Mouse (Mus musculus) limb, embryonic 13.5 days (tissue): ENCODE data around the gene Pgghg. TPM values are rescaled to one million over a fixed set of nuclear protein-coding genes. Genes with fewer than 3 reads are reported as not detected.

ENCODE experiments used
- ATAC-seq: fragments of 200-750 bp; cut with Nextera tagmentation; 2 replicates; pipeline ENCODE4 v1.8.0; 2017; ENCODE audit warnings: low read depth, moderate number of reproducible peaks, moderate TSS enrichment; ENCODE audit not compliant: low FRiP score
- H3K27ac ChIP-seq: fragments of 300-500 bp; sonication (generic); 2 replicates; pipeline ENCODE4 v1.5.1; 2015; ENCODE audit warnings: inconsistent platforms, mild to moderate bottlenecking, moderate library complexity
- H3K27me3 ChIP-seq: fragments of 300-500 bp; sonication (generic); 2 replicates; pipeline ENCODE4 v1.6.1; 2015; ENCODE audit warnings: mild to moderate bottlenecking, inconsistent platforms
- H3K36me3 ChIP-seq: fragments of 300-500 bp; sonication (generic); 2 replicates; pipeline ENCODE4 v1.6.1; 2015; ENCODE audit warnings: inconsistent platforms, mild to moderate bottlenecking, moderate library complexity
- H3K4me1 ChIP-seq: fragments of 300-500 bp; sonication (generic); 2 replicates; pipeline ENCODE4 v1.6.1; 2015; ENCODE audit warnings: inconsistent platforms
- H3K4me2 ChIP-seq: fragments of 300-500 bp; sonication (generic); replicated peaks from 2 replicates; pipeline ENCODE4 v1.6.1; 2015; ENCODE audit warnings: inconsistent platforms, mild to moderate bottlenecking, moderate library complexity
- H3K4me3 ChIP-seq: fragments of 300-500 bp; sonication (generic); 2 replicates; pipeline ENCODE4 v1.5.1; 2015; ENCODE audit warnings: moderate library complexity, mild to moderate bottlenecking, inconsistent platforms
- H3K9ac ChIP-seq: fragments of 300-500 bp; sonication (generic); 2 replicates; pipeline ENCODE4 v1.6.1; 2015; ENCODE audit warnings: mild to moderate bottlenecking, inconsistent platforms
- H3K9me3 ChIP-seq: fragments of 300-500 bp; sonication (generic); 2 replicates; pipeline ENCODE4 v1.6.1; 2016; ENCODE audit warnings: inconsistent platforms
- WGBS: fragments of 180-500 bp; shearing (Covaris S2); methylation state at CpG from one replicate; pipeline ENCODE4 v1.1.7; 2015; 5-methylcytosine and 5-hydroxymethylcytosine counted together
- polyA plus RNA-seq: library from polyadenylated mRNA; unstranded; fragments of >200 nt; fragmentation: Nextera tagmentation; extraction: Ambion mirVana; gene quantifications from 2 replicates; pipeline ENCODE4 v1.2.1, GENCODE M21; 2015

The Pgghg gene
- polyA plus RNA-seq, 1 experiment from 2014 or later, result 28.0 TPM

GRCm38 (mm10) chr7:140938896-140939295, 2.3 kb upstream of the Pgghg start:
- H3K36me3 ChIP-seq, result peaks cover 7% of the 10 kb centered on the region
- H3K27ac ChIP-seq, result no peak overlapping the region
- no peak for ATAC-seq
- peak overlapping the region; percentile 51; the same call in 1 of the 2 replicates for H3K4me2 ChIP-seq
- peaks cover 42% of the 10 kb centered on the region for H3K4me1 ChIP-seq
- WGBS, result 19% methylated on average over 2 of the region's 2 CpGs
- H3K27me3 ChIP-seq, result peaks cover 9% of the 10 kb centered on the region; the same call in 1 of the 2 replicates
- H3K9ac ChIP-seq, result no peak overlapping the region
- H3K4me3 ChIP-seq, result no peak overlapping the region
- H3K9me3 ChIP-seq, result no peaks in the 10 kb centered on the region

- Histone ChIP-seq H3K27ac (peak overlapping the region; percentile 71; the same call in 1 of the 2 replicates), H3K4me3 (no peak overlapping the region), H3K36me3 (peaks cover 15% of the 10 kb centered on the region), H3K4me2 (peak overlapping the region; percentile 51), H3K9me3 (no peaks in the 10 kb centered on the region), H3K27me3 (peaks cover 9% of the 10 kb centered on the region; the same call in 1 of the 2 replicates), H3K9ac (peak overlapping the region; percentile 52), H3K4me1 (peaks cover 42% of the 10 kb centered on the region)
- peak; percentile 22; the same call in 1 of the 2 replicates for ATAC-seq
- WGBS, result 2% methylated on average over 8 of the region's 8 CpGs
Observed at GRCm38 (mm10) chr7:140939669-140940171, 1.5 kb upstream of the Pgghg start.

GRCm38 (mm10) chr7:140942341-140942740, 1.1 kb downstream of the Pgghg start:
- ATAC-seq, result no peak
- Histone ChIP-seq H3K9ac (peak overlapping the region; percentile 78), H3K4me2 (peak overlapping the region; percentile 80), H3K9me3 (no peaks in the 10 kb centered on the region), H3K27ac (peak overlapping the region; percentile 86), H3K36me3 (peaks cover 41% of the 10 kb centered on the region), H3K4me1 (peaks cover 42% of the 10 kb centered on the region), H3K4me3 (peak overlapping the region; percentile 61), H3K27me3 (no peaks in the 10 kb centered on the region)
- 49% methylated on average over 9 of the region's 9 CpGs for WGBS

GRCm38 (mm10) chr7:140942811-140943210, 1.6 kb downstream of the Pgghg start:
- Histone ChIP-seq H3K9me3 (no peaks in the 10 kb centered on the region), H3K27ac (peak overlapping the region; percentile 86; the same call in 1 of the 2 replicates), H3K4me1 (peaks cover 42% of the 10 kb centered on the region), H3K36me3 (peaks cover 46% of the 10 kb centered on the region), H3K4me3 (no peak overlapping the region), H3K27me3 (no peaks in the 10 kb centered on the region), H3K9ac (peak overlapping the region; percentile 78), H3K4me2 (peak overlapping the region; percentile 80)
- ATAC-seq, result no peak
- WGBS, result 85% methylated on average over 10 of the region's 10 CpGs

DNA sequence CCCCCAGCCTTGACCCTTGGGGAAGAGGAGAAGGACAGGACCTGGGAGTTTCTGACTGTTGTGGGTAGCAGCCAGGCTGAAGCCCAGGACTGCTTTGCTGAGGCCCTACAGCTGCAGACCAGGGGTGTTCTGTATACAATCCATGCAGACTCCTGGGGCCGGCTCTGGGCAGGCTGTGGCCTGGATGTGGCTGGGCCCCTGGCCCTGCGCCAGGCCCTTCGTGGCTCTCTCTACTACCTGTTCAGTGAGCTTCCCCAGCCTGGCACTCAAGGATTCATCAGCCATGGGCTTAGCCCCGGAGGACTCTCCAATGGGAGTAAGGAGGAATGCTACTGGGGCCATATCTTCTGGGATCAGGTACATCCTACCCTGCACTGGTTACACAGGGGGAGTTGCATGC, 2.2 kb downstream of the Pgghg start:
- Histone ChIP-seq H3K27me3 (no peaks in the 10 kb centered on the region), H3K9me3 (no peaks in the 10 kb centered on the region), H3K36me3 (peaks cover 51% of the 10 kb centered on the region), H3K9ac (no peak overlapping the region), H3K27ac (peak overlapping the region; percentile 86; the same call in 1 of the 2 replicates), H3K4me3 (no peak overlapping the region), H3K4me1 (peaks cover 42% of the 10 kb centered on the region), H3K4me2 (no peak overlapping the region)
- no peak for ATAC-seq
- WGBS, result 79% methylated on average over 4 of the region's 4 CpGs

GRCm38 (mm10) chr7:140944236-140944635, 3.0 kb downstream of the Pgghg start:
- Histone ChIP-seq H3K4me1 (peaks cover 37% of the 10 kb centered on the region), H3K27ac (no peak overlapping the region), H3K4me3 (no peak overlapping the region), H3K9ac (no peak overlapping the region), H3K27me3 (no peaks in the 10 kb centered on the region), H3K36me3 (peaks cover 60% of the 10 kb centered on the region), H3K9me3 (no peaks in the 10 kb centered on the region), H3K4me2 (no peak overlapping the region)
- WGBS, result 89% methylated on average over 7 of the region's 7 CpGs
- no peak for ATAC-seq

GRCm38 (mm10) chr7:140945247-140945646, 4.1 kb downstream of the Pgghg start:
- H3K27me3 ChIP-seq, result no peaks in the 10 kb centered on the region
- H3K27ac ChIP-seq, result no peak overlapping the region
- H3K4me1 ChIP-seq, result peaks cover 32% of the 10 kb centered on the region
- no peak overlapping the region for H3K4me2 ChIP-seq
- H3K9me3 ChIP-seq, result no peaks in the 10 kb centered on the region
- no peak overlapping the region for H3K9ac ChIP-seq
- H3K36me3 ChIP-seq, result peaks cover 70% of the 10 kb centered on the region
- ATAC-seq, result no peak
- WGBS, result 89% methylated on average over 5 of the region's 5 CpGs
- H3K4me3 ChIP-seq, result no peak overlapping the region

GRCm38 (mm10) chr7:140946311-140946710, 5.1 kb downstream of the Pgghg start:
- ATAC-seq, result no peak
- Histone ChIP-seq H3K4me3 (no peak overlapping the region), H3K9ac (no peak overlapping the region), H3K9me3 (no peaks in the 10 kb centered on the region), H3K4me2 (no peak overlapping the region), H3K36me3 (peaks cover 75% of the 10 kb centered on the region), H3K27me3 (no peaks in the 10 kb centered on the region), H3K4me1 (peaks cover 33% of the 10 kb centered on the region), H3K27ac (no peak overlapping the region)
- WGBS, result 90% methylated on average over 10 of the region's 10 CpGs

DNA sequence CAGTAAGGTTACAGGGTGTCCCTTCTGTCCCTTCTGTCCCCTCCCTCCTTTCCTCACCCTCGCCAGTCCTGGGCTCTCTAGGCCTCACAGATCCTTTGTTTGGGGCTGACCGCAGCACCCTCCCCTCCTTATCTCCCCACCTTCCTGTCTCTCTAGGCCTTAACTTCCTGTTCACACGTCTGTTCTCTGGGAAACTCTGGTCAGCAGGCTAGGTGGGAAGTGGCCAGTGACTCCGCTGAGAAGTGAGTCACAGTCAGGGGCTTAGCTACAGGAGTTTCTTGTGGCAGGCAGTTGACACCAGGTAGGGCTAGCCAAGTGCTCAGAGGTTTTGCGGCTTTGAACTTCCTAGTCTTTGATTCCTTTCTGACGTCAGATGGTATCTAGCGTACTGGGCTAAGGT, 5.8 kb downstream of the Pgghg start:
- Histone ChIP-seq H3K4me1 (peaks cover 38% of the 10 kb centered on the region), H3K4me3 (no peak overlapping the region), H3K9ac (no peak overlapping the region), H3K9me3 (no peaks in the 10 kb centered on the region), H3K36me3 (peaks cover 75% of the 10 kb centered on the region), H3K27ac (no peak overlapping the region), H3K4me2 (no peak overlapping the region), H3K27me3 (no peaks in the 10 kb centered on the region)
- WGBS, result 57% methylated on average over 7 of the region's 7 CpGs
- ATAC-seq, result no peak

GRCm38 (mm10) chr7:140948161-140948560, 7.0 kb downstream of the Pgghg start:
- no peaks in the 10 kb centered on the region for H3K27me3 ChIP-seq
- peaks cover 38% of the 10 kb centered on the region for H3K4me1 ChIP-seq
- no peak overlapping the region for H3K27ac ChIP-seq
- H3K4me2 ChIP-seq, result no peak overlapping the region
- H3K9me3 ChIP-seq, result no peaks in the 10 kb centered on the region
- peaks cover 82% of the 10 kb centered on the region for H3K36me3 ChIP-seq
- no peak overlapping the region for H3K4me3 ChIP-seq
- no peak overlapping the region for H3K9ac ChIP-seq
- no peak for ATAC-seq
- 92% methylated on average over 8 of the region's 8 CpGs for WGBS

DNA sequence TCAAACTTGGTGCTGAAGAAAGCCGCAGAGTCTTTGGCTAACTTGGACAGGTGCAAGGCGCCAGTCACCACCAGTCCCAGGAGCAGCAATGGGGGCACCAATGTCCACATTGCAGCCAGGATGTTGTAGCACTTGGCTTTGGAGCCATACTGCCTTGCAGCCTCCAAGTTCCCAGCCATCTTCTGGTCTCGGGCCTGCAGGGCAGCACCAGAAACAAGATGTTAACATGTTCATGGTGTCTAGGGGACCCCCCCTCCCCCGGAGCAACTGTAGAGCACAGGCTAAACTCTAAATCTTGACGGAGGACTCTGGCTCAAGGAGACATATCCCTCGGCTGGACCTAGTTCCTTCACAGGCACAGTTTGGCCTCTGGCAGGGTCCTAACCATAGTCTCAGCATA, 8.1 kb downstream of the Pgghg start:
- Histone ChIP-seq H3K27ac (no peak overlapping the region; the same call in 1 of the 2 replicates), H3K36me3 (peaks cover 77% of the 10 kb centered on the region), H3K4me3 (no peak overlapping the region), H3K27me3 (no peaks in the 10 kb centered on the region), H3K4me2 (no peak overlapping the region), H3K4me1 (peaks cover 46% of the 10 kb centered on the region), H3K9me3 (no peaks in the 10 kb centered on the region), H3K9ac (no peak overlapping the region)
- WGBS, result 82% methylated on average over 6 of the region's 6 CpGs
- no peak for ATAC-seq

GRCm38 (mm10) chr7:140949824-140950530, 8.8 kb downstream of the Pgghg start, which contains the start of gene Ifitm5:
Gene Ifitm5, minus strand, starts transcription at chr7:140950291.
- Histone ChIP-seq H3K36me3 (peaks cover 70% of the 10 kb centered on the region), H3K9ac (peak within 1 kb of the TSS; percentile 51), H3K9me3 (no peaks in the 10 kb centered on the region), H3K4me2 (peak within 1 kb of the TSS; percentile 38), H3K4me3 (0 out of 2 replicates have a peak within 1 kb of the TSS, but pooled peaks have one; percentile 1), H3K27me3 (no peaks in the 10 kb centered on the region), H3K27ac (peak within 1 kb of the TSS; percentile 55; the same call in 1 of the 2 replicates), H3K4me1 (peaks cover 50% of the 10 kb centered on the region)
- ATAC-seq, result 0 out of 2 replicates have a peak, but pooled peaks have one; percentile 18
- 67% methylated on average over 16 of the region's 16 CpGs for WGBS
